Mouse (Mus musculus) heart, postnatal 14 days (tissue): ENCODE measurements around the gene Hdac1. TPM values are rescaled to one million over a fixed set of nuclear protein-coding genes. Genes with fewer than 3 reads are reported as not detected.

Experiments
- DNase-seq, 2 experiments: peaks; one replicate each; pipeline ENCODE4 v3.0.0; 2021 to 2022
- intact Hi-C: fragments of 180-260 bp; cut with DNase I; formaldehyde crosslinking; loops from one replicate; pipeline ENCODE4 v1.15.1; 2025
- long read RNA-seq, 2 experiments: library from polyadenylated mRNA; stranded (forward); transcript quantifications; one replicate each; pipeline ENCODE4 v2.0.0; 2021
- total RNA-seq, 2 experiments: library from RNA; stranded (reverse); gene quantifications; 2 replicates each; pipeline ENCODE4 v1.2.3; 2021

The Hdac1 gene
- total RNA-seq = 10 to 100 TPM; 23.9 to 24.2 TPM
- long read RNA-seq, experiment 1, transcript Hdac1-201 (14 exons, 2,038 nt) = major isoform, 42 of 45 reads
- long read RNA-seq, experiment 1, partial matches to known transcripts = 3 of 45 reads
- long read RNA-seq, experiment 1, other reads (novel, unspliced or antisense) = 0 of 45 reads
- long read RNA-seq, experiment 2, transcript Hdac1-201 (14 exons, 2,038 nt) = major isoform, 26 of 31 reads
- long read RNA-seq, experiment 2, partial matches to known transcripts = 5 of 31 reads
- long read RNA-seq, experiment 2, other reads (novel, unspliced or antisense) = 0 of 31 reads

- peak; percentile 98 to 99 for DNase-seq
- intact Hi-C loops = no loop called here
These were observed at the start of gene Hdac1 for GRCm38 (mm10) chr4:129542592-129543141. Hdac1 (minus strand) TSS chr4:129542713.

GRCm38 (mm10) chr4:129588865-129589264 is 46.4 kb upstream of the Hdac1 start:
- intact Hi-C loops = no loop called here
- DNase-seq = no peak

- DNase-seq = no peak
- intact Hi-C loops = no loop called here
These were observed 44.4 kb upstream of the Hdac1 start for GRCm38 (mm10) chr4:129586943-129587342.

GRCm38 (mm10) chr4:129585773-129586172 is 43.3 kb upstream of the Hdac1 start:
- no peak for DNase-seq
- intact Hi-C loops = loop anchor here (2.0 kb wide), 1 partner anchor 23 kb away; no protein-coding TSS in a partner anchor

GRCm38 (mm10) chr4:129584884-129585608 is 42.5 kb upstream of the Hdac1 start:
- DNase-seq = peak; percentile 88 to 92
- intact Hi-C loops = loop anchor here (2.0 kb wide), 1 partner anchor 24 kb away; no protein-coding TSS in a partner anchor

GRCm38 (mm10) chr4:129584370-129584769 is 41.9 kb upstream of the Hdac1 start:
- intact Hi-C loops = loop anchor here (2.0 kb wide), 1 partner anchor 24 kb away; no protein-coding TSS in a partner anchor
- no peak for DNase-seq

GRCm38 (mm10) chr4:129582251-129582650 is 39.7 kb upstream of the Hdac1 start:
- intact Hi-C loops = no loop called here
- DNase-seq = no peak

- intact Hi-C loops = no loop called here
- DNase-seq = no peak
These were observed 37.8 kb upstream of the Hdac1 start for GRCm38 (mm10) chr4:129580347-129580746.

- intact Hi-C loops = no loop called here
- DNase-seq = peak; percentile 42 to 51
These were observed 36.0 kb upstream of the Hdac1 start, which contains the start of gene Fam167b for GRCm38 (mm10) chr4:129578466-129578865. Fam167b (minus strand) TSS chr4:129578549.

- intact Hi-C loops = no loop called here
- DNase-seq = no peak
These were observed 35.2 kb upstream of the Hdac1 start for GRCm38 (mm10) chr4:129577688-129578087.

GRCm38 (mm10) chr4:129576863-129577491 is 34.5 kb upstream of the Hdac1 start:
- intact Hi-C loops = no loop called here
- DNase-seq = peak; percentile 69 to 80

- intact Hi-C loops = no loop called here
- no peak for DNase-seq
These were observed 32.8 kb upstream of the Hdac1 start for GRCm38 (mm10) chr4:129575171-129575844.

GRCm38 (mm10) chr4:129573430-129573829 is 30.9 kb upstream of the Hdac1 start, which contains the start of gene Lck:
Lck (minus strand) TSS chr4:129573641.
- intact Hi-C loops = no loop called here
- no peak for DNase-seq

- intact Hi-C loops = no loop called here
- no peak for DNase-seq
These were observed 30.5 kb upstream of the Hdac1 start for GRCm38 (mm10) chr4:129573093-129573370.

GRCm38 (mm10) chr4:129572236-129573092 is 30.0 kb upstream of the Hdac1 start:
- DNase-seq = no peak
- intact Hi-C loops = no loop called here

GRCm38 (mm10) chr4:129571551-129572084 is 29.1 kb upstream of the Hdac1 start:
- no peak for DNase-seq
- intact Hi-C loops = no loop called here

- intact Hi-C loops = no loop called here
- DNase-seq = no peak
These were observed 27.5 kb upstream of the Hdac1 start for GRCm38 (mm10) chr4:129570028-129570427.

- no peak for DNase-seq
- intact Hi-C loops = no loop called here
These were observed 25.9 kb upstream of the Hdac1 start for GRCm38 (mm10) chr4:129568366-129568765.

GRCm38 (mm10) chr4:129565139-129565538 is 22.6 kb upstream of the Hdac1 start:
- intact Hi-C loops = no loop called here
- DNase-seq = no peak
